Mouse (Mus musculus) kidney, adult 2 months (tissue): Measurements from ENCODE around the gene Flrt1.

Experiments
- CTCF ChIP-seq: fragments of 200-500 bp; conservative IDR thresholded peaks from 2 replicates; pipeline ENCODE4 v1.5.1; 2011; ENCODE audit warnings: low read depth, mild to moderate bottlenecking, control low read depth, low read length, moderate library complexity, mixed read lengths; ENCODE audit not compliant: insufficient read depth, insufficient read length
- POLR2A ChIP-seq: fragments of 200-500 bp; IDR thresholded peaks from one replicate; pipeline ENCODE4 v1.6.1; 2011; ENCODE audit warnings: low read depth, low read length, control low read depth

DNA sequence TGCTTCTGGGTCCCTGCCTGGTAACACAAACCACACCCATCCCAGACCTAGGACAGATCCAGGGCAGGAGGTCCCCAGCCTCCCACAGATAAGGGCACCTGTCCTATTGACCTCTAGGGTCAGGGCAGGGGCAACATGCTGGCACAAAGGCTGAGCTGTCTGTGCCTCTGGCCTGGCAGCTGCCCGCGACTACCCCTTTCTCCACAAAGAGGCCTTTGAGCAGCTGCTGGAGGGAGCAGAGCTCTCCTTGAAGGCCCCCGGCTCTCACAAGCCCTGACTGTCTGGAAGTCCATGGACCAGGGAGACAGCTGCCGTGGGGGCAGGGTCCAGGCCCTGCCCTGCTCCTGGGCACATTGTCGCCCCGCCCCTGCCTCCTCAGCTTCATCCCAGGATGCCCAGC is 49.7 kb upstream of the Flrt1 start:
- TF ChIP-seq CTCF (no peak), POLR2A (no peak)
